Mouse (Mus musculus): ENCODE measurements around the gene Cacna1g. TPM values are rescaled to one million over a fixed set of nuclear protein-coding genes. Genes with fewer than 3 reads are reported as not detected.

The Cacna1g gene
- polyA plus RNA-seq, 1 experiment from 2014 or later: 30.5 TPM

DNA sequence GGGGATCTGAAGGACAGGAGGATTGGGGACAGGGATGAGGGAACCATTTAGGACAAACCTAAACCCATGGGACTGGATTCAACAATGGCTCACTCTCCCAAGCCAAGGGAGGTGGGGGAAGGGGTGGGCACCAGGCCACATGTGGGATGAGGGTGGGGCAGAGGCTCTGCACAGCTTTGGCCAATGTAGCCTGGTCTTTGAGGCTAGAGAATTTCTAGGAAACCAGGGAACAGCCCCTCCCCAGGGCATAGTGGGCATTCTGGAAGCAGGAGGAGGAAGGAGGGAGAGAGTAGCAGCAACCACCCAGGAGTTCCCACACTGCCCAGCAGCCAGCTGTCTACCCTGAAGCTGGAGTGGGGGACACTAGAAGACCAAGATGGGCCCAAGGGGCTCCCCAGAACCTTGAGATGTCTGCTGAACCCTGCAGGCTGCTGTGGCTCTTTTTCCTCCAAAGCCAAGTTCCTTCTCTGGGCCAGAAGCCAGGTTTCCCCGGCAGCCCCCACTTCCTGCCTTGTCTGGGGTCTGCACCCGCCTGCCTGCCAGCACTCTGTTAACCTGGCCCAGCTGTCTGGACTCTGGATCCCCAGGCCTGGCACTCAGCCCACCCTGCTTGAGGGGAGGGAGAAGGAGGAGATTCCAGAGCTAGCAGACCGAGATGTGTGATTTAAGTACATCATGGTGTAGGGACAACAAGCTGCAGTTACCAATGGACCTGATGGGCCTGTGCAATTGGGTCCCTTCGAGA is 45.7 kb downstream of the Cacna1g start:
- DNase-seq (ENCODE audit: low spot score): peak; percentile 97
- WGBS: 7% methylated on average over 4 of the region's 4 CpGs
- Histone ChIP-seq H3K27ac (replicated peaks; ENCODE audit: low read depth, low read length) (peak overlapping the region; percentile 84), H3K36me3 (ENCODE audit: control insufficient read depth, insufficient read depth, low read length) (peaks cover 67% of the 10 kb centered on the region), H3K4me1 (ENCODE audit: control insufficient read depth, insufficient read depth, low read length) (peaks cover 34% of the 10 kb centered on the region), H3K27me3 (replicated peaks; ENCODE audit: control insufficient read depth, insufficient read depth, low read length) (no peaks in the 10 kb centered on the region), H3K9ac (ENCODE audit: low read depth, low read length) (peak overlapping the region; percentile 31; the same call in 1 of the 2 replicates), H3K4me2 (ENCODE audit: low read depth, low read length) (peak overlapping the region; percentile 27), H3K4me3 (ENCODE audit: low read depth, low read length) (no peak overlapping the region), H3K9me3 (ENCODE audit: control insufficient read depth, low read length) (no peaks in the 10 kb centered on the region)
- ATAC-seq (ENCODE audit: low read depth): peak; percentile 93

DNA sequence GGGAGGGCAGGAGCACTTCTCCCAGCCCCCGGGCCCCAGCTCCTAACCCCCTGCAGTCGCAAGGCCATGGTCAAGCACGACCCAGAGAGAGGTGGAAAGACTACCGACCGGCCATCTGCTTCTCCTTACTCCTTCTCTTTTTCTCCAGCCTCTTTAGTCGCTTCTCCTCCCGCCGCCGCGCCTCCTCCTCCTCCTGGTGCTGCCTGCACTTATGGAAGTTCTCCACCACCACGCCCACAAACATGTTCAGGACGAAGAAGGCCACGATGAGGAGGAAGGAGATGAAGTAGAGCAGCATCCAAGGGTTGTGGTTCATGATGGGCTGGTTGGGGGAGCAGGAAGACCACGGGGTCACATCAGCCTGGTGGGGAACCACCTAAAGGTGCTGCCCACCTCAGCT is 48.3 kb downstream of the Cacna1g start:
- Histone ChIP-seq H3K27ac (replicated peaks; ENCODE audit: low read depth, low read length) (no peak overlapping the region), H3K36me3 (ENCODE audit: control insufficient read depth, insufficient read depth, low read length) (peaks cover 71% of the 10 kb centered on the region), H3K4me3 (ENCODE audit: low read depth, low read length) (no peak overlapping the region), H3K9ac (ENCODE audit: low read depth, low read length) (no peak overlapping the region), H3K9me3 (ENCODE audit: control insufficient read depth, low read length) (no peaks in the 10 kb centered on the region), H3K4me2 (ENCODE audit: low read depth, low read length) (no peak overlapping the region), H3K4me1 (ENCODE audit: control insufficient read depth, insufficient read depth, low read length) (peaks cover 39% of the 10 kb centered on the region), H3K27me3 (replicated peaks; ENCODE audit: control insufficient read depth, insufficient read depth, low read length) (no peaks in the 10 kb centered on the region)
- WGBS: 58% methylated on average over 14 of the region's 14 CpGs
- ATAC-seq (ENCODE audit: low read depth) (no peak), DNase-seq (ENCODE audit: low spot score) (no peak)

DNA sequence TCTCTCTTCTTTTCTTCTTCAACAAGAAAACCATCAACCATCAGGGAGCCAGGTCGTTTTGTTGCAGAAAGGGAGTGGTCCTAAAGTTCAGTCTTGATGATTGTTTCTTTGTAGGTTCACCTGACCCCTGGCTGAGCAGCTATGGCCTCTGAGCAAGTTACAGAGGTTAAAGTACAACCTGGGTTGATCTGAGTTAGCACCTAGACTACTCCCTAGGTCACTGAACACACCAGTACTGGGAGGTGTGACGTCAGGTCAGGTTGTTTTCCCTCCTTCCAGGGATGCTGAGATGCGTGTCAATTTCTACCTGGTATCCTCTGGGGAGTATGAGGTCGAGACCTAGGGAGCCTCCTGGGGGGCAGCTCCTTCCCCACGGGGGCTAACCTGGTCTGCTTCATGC is 48.8 kb downstream of the Cacna1g start:
- no peak for DNase-seq (ENCODE audit: low spot score)
- Histone ChIP-seq H3K9me3 (ENCODE audit: control insufficient read depth, low read length) (no peaks in the 10 kb centered on the region), H3K4me1 (ENCODE audit: control insufficient read depth, insufficient read depth, low read length) (peaks cover 39% of the 10 kb centered on the region), H3K4me3 (ENCODE audit: low read depth, low read length) (no peak overlapping the region), H3K27me3 (replicated peaks; ENCODE audit: control insufficient read depth, insufficient read depth, low read length) (no peaks in the 10 kb centered on the region), H3K4me2 (ENCODE audit: low read depth, low read length) (no peak overlapping the region), H3K9ac (ENCODE audit: low read depth, low read length) (no peak overlapping the region), H3K27ac (replicated peaks; ENCODE audit: low read depth, low read length) (no peak overlapping the region), H3K36me3 (ENCODE audit: control insufficient read depth, insufficient read depth, low read length) (peaks cover 69% of the 10 kb centered on the region)
- ATAC-seq (ENCODE audit: low read depth): no peak
- 32% methylated on average over 5 of the region's 5 CpGs for WGBS

DNA sequence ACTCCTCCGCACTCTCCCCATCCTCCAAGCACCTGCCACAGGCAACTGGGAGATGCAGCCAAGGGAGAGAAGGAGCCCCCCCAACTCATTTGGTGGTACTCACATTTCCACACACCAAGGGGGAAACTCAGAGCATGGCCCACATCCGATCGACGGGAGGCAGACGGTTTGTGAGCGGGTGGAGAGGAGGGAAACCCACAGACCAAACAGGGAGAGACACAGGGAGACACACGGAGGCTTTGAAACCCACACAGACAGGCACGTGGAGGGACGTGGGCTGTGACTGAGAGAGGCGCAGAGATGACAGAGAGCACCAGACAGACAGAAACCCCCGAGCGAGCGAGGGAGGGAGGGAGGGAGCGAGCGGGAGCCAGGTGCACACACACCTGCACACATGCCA is 49.6 kb downstream of the Cacna1g start:
- no peak overlapping the region for H3K27ac ChIP-seq (replicated peaks; ENCODE audit: low read depth, low read length)
- peaks cover 66% of the 10 kb centered on the region for H3K36me3 ChIP-seq (ENCODE audit: control insufficient read depth, insufficient read depth, low read length)
- 41% methylated on average over 13 of the region's 15 CpGs for WGBS
- no peak; the same call in 1 of the 2 replicates for ATAC-seq (ENCODE audit: low read depth)
- H3K9me3 ChIP-seq (ENCODE audit: control insufficient read depth, low read length): no peaks in the 10 kb centered on the region
- no peak overlapping the region for H3K4me3 ChIP-seq (ENCODE audit: low read depth, low read length)
- H3K4me2 ChIP-seq (ENCODE audit: low read depth, low read length): no peak overlapping the region
- no peaks in the 10 kb centered on the region for H3K27me3 ChIP-seq (replicated peaks; ENCODE audit: control insufficient read depth, insufficient read depth, low read length)
- peaks cover 32% of the 10 kb centered on the region for H3K4me1 ChIP-seq (ENCODE audit: control insufficient read depth, insufficient read depth, low read length)
- no peak for DNase-seq (ENCODE audit: low spot score)
- no peak overlapping the region for H3K9ac ChIP-seq (ENCODE audit: low read depth, low read length)

DNA sequence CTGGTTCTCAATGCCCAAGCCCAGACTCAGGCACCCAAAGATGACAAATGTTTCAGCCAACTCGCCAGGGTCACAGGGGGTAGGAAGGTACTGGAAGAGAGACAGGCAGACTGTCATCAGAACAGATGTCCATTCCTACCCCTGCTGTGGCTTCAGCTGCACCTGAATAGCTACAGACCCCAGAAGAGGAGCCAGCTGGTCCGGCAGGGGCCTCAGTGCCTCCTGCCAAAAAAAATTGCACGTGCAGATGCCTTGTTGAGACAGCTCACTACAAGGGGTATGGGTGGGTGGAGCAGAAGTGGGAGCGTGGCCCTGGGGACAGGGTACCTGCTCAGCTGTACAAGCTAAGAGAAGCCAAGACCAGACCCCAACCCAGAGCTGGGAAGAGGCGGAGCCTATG is 50.1 kb downstream of the Cacna1g start:
- no peak for DNase-seq (ENCODE audit: low spot score)
- H3K4me3 ChIP-seq (ENCODE audit: low read depth, low read length): no peak overlapping the region
- peaks cover 27% of the 10 kb centered on the region for H3K4me1 ChIP-seq (ENCODE audit: control insufficient read depth, insufficient read depth, low read length)
- 50% methylated on average over 5 of the region's 5 CpGs for WGBS
- no peaks in the 10 kb centered on the region for H3K27me3 ChIP-seq (replicated peaks; ENCODE audit: control insufficient read depth, insufficient read depth, low read length)
- no peak overlapping the region for H3K27ac ChIP-seq (replicated peaks; ENCODE audit: low read depth, low read length)
- no peak overlapping the region for H3K4me2 ChIP-seq (ENCODE audit: low read depth, low read length)
- H3K9ac ChIP-seq (ENCODE audit: low read depth, low read length): no peak overlapping the region
- H3K9me3 ChIP-seq (ENCODE audit: control insufficient read depth, low read length): no peaks in the 10 kb centered on the region
- 0 out of 2 replicates have a peak, but pooled peaks have one; percentile 9 for ATAC-seq (ENCODE audit: low read depth)
- peaks cover 66% of the 10 kb centered on the region for H3K36me3 ChIP-seq (ENCODE audit: control insufficient read depth, insufficient read depth, low read length)

DNA sequence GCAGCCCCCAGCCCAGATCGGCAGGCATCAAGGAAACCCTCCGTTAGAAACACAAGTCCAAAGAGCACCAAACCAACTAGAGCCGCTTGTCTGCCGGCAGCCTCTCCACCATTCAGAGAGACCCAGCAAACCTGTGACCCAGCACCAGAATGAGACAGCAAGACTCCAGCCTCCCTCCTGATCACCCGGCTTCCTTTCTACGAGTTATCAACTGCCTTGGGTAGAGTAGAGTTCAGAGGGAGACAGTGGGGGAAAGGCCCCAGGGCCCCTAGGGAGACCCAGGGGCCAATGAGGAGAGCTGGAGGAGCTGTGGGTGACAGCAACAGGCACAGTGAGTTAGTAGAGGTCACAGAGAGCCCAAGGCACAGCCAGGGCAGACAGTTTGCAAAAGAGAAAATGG is 53.0 kb downstream of the Cacna1g start:
- 56% methylated on average over 6 of the region's 6 CpGs for WGBS
- no peaks in the 10 kb centered on the region for H3K9me3 ChIP-seq (ENCODE audit: control insufficient read depth, low read length)
- no peak overlapping the region for H3K9ac ChIP-seq (ENCODE audit: low read depth, low read length)
- H3K4me3 ChIP-seq (ENCODE audit: low read depth, low read length): no peak overlapping the region
- DNase-seq (ENCODE audit: low spot score): no peak
- no peak overlapping the region for H3K27ac ChIP-seq (replicated peaks; ENCODE audit: low read depth, low read length)
- peaks cover 74% of the 10 kb centered on the region for H3K36me3 ChIP-seq (ENCODE audit: control insufficient read depth, insufficient read depth, low read length)
- no peak overlapping the region for H3K4me2 ChIP-seq (ENCODE audit: low read depth, low read length)
- H3K4me1 ChIP-seq (ENCODE audit: control insufficient read depth, insufficient read depth, low read length): peaks cover 8% of the 10 kb centered on the region; the same call in 1 of the 2 replicates
- H3K27me3 ChIP-seq (replicated peaks; ENCODE audit: control insufficient read depth, insufficient read depth, low read length): no peaks in the 10 kb centered on the region
- ATAC-seq (ENCODE audit: low read depth): no peak

DNA sequence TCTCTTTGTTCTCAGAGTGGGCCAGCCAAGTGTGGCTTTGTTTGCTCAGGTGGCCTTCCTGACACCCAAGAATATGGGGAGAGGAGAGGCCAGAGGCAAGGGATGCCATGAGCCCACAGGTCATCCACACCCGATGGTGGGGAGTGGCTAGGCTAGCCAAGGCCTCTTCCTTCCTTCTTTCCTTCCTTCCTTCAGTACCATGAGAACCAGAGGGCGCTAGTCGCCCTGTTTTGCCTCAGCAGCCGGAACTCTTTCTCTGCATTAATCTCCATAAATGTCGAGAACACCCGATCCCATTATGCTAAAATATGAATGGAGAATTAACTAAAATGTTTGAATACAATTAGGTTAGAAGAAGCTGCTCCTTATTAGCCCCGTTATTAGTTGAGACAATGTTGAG is 53.7 kb downstream of the Cacna1g start:
- H3K4me1 ChIP-seq (ENCODE audit: control insufficient read depth, insufficient read depth, low read length): peaks cover 8% of the 10 kb centered on the region; the same call in 1 of the 2 replicates
- no peaks in the 10 kb centered on the region for H3K27me3 ChIP-seq (replicated peaks; ENCODE audit: control insufficient read depth, insufficient read depth, low read length)
- H3K4me2 ChIP-seq (ENCODE audit: low read depth, low read length): no peak overlapping the region
- H3K9ac ChIP-seq (ENCODE audit: low read depth, low read length): no peak overlapping the region
- no peaks in the 10 kb centered on the region for H3K9me3 ChIP-seq (ENCODE audit: control insufficient read depth, low read length)
- H3K4me3 ChIP-seq (ENCODE audit: low read depth, low read length): no peak overlapping the region
- 32% methylated on average over 7 of the region's 7 CpGs for WGBS
- H3K36me3 ChIP-seq (ENCODE audit: control insufficient read depth, insufficient read depth, low read length): peaks cover 73% of the 10 kb centered on the region
- H3K27ac ChIP-seq (replicated peaks; ENCODE audit: low read depth, low read length): no peak overlapping the region
- DNase-seq (ENCODE audit: low spot score): peak; percentile 56
- no peak for ATAC-seq (ENCODE audit: low read depth)

DNA sequence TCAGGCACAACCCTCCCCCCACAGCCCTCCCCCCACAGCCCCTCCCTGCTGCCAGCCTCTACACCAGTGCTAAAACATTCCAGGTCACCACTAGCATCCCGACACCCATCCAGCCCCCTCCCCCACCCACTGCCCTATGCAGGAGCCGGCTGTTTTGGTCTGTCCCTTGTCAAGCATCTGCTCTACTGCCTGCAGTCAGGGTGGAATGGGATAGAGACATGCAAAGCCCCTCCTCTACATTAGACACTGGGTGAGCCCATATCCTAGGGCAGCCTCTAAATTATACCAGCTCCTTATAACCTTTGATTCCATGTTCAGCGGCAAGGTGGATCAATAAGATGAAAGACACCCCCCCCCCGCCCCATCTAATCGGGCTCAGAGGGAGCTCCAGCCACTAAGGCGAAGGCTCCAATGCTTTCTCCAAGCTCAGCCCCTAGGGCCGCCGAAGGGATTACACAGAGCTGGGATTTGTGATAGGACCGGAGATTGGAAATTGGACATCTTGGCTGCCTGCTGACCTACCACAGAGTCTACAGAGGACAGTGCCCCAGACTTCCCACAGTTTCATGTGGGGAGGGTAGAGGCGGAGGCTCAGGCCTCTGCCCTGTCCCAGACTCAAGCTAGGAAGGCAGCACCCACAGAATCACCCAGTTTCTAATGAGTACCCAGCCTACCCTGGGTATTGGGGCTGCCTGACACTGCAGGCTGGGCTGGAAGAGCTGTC is 54.8 kb downstream of the Cacna1g start:
- WGBS: 67% methylated on average over 10 of the region's 10 CpGs
- no peak for ATAC-seq (ENCODE audit: low read depth)
- Histone ChIP-seq H3K27ac (replicated peaks; ENCODE audit: low read depth, low read length) (no peak overlapping the region), H3K4me2 (ENCODE audit: low read depth, low read length) (no peak overlapping the region), H3K36me3 (ENCODE audit: control insufficient read depth, insufficient read depth, low read length) (peaks cover 76% of the 10 kb centered on the region), H3K4me1 (ENCODE audit: control insufficient read depth, insufficient read depth, low read length) (peaks cover 15% of the 10 kb centered on the region), H3K9me3 (ENCODE audit: control insufficient read depth, low read length) (no peaks in the 10 kb centered on the region), H3K4me3 (ENCODE audit: low read depth, low read length) (no peak overlapping the region), H3K9ac (ENCODE audit: low read depth, low read length) (no peak overlapping the region), H3K27me3 (replicated peaks; ENCODE audit: control insufficient read depth, insufficient read depth, low read length) (no peaks in the 10 kb centered on the region)
- no peak for DNase-seq (ENCODE audit: low spot score)

Measured in embryonic facial prominence, embryonic 14.5 days (tissue).